Mouse (Mus musculus) ES-CJ7 (cell line): ENCODE measurements around the gene Zdhhc21.
A peak's percentile ranks its signal among the peaks of the same experiment; 100 is the strongest.

Source experiments
- DNase-seq: peaks from one replicate; pipeline ENCODE4 v3.0.0; 2011; ENCODE audit warnings: low read depth, low spot score

The Zdhhc21 gene

GRCm38 (mm10) chr4:82864974-82865699 lies 5.4 kb upstream of the Zdhhc21 start:
- DNase-seq, result no peak

DNA sequence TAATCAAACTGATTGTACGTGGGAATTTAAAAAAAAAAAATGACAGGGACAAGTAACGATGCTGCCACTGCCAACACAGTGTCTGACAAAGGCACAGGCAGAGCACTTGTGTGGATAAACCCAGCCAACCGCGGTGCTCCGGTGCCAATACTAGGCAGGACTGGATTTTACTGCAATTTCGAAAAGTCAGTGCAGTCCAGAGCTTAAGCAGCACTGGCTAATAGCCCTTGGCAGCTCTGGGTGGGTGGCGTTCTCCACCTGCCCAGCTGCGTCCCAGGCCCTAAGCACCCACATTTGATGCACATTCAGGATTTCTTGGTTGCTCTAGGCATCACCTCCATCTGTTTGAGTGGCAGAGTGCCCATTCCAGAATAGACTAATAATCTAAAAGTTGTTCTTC lies 3.6 kb upstream of the Zdhhc21 start:
- DNase-seq, result no peak

DNA sequence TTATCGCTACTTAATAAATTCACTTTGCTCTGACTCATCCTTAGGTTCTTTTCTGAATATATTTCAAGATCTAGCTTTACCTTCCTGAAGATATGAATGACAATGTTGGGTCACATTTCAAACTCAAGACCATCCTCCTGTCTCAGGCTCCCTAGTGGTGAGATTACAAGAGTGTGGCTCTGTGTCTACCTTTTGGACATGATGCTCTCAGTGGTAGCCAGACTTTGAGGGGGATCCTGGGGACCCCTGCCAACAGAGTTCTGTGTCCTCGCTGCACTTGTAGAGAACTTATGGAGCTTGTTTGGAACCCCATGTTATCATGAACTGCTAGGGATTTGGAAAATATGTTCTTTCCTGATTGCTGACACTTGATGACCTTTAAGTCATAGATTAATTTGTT lies 1.7 kb upstream of the Zdhhc21 start:
- DNase-seq, result no peak

GRCm38 (mm10) chr4:82860566-82860965 lies 808 bp upstream of the Zdhhc21 start:
- no peak for DNase-seq

DNA sequence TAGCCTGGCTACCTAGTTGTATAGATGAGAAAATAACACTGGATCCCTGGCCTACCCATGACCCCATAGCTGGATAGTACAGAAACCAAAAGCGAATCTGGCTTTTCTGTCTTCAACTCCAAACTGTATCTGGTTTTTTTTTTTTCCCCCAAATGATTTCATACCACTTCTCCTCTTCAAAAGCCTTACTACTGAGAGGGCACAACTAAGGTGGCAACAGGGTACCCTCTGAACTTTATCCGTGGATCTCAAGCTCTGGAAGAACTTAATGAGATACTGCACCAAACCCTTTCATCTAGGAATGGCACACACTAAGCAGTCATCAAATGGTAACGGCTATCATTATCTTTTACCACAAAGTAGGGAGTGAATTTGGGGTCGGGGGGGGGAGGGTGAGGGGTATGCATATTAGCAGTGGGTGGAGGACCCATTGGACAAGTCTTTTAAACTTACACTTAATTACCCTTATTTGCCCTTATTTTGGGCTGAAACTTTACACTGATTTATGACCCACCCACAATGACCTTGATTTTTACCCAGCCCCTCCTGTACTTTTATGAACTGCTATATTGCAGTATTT lies 1.2 kb downstream of the Zdhhc21 start:
- no peak for DNase-seq

GRCm38 (mm10) chr4:82856986-82857385 lies 2.8 kb downstream of the Zdhhc21 start:
- no peak for DNase-seq

GRCm38 (mm10) chr4:82853809-82854208 lies 5.9 kb downstream of the Zdhhc21 start:
- no peak for DNase-seq

DNA sequence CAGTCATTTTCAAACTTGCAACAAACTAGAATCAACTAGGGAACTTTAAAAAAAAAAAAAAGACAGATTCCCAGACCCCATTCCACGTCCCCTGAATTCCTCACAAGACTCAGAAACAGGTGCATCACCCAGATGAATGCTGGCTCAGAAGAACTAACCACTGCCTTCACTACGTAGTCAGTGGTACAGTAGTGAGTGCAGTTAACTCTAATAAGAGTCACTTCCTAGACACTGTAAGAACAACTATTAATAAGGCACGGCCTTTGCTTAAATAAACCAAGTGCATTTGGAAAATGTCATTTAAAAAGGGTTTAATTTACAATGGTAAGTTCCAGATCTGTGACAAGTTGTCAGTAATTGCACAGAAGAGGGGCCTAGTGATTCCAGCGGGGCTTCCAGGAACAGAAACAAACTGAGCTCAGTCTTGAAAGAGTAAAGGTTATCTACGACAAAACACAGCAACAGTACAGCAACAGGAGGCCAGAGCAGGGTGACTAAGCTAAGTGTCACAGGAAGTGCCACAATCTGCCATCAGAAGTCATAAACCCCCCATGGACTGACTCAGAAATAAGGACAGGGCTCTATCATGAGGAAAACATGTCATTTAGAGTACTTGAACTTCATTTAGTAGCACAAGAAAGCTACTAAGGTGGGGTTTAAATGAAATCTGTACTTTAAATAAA lies 11.1 kb downstream of the Zdhhc21 start:
- no peak for DNase-seq

- no peak for DNase-seq
Observed at GRCm38 (mm10) chr4:82837526-82838240, 22.1 kb downstream of the Zdhhc21 start.

GRCm38 (mm10) chr4:82831155-82831554 lies 28.6 kb downstream of the Zdhhc21 start:
- DNase-seq, result no peak

DNA sequence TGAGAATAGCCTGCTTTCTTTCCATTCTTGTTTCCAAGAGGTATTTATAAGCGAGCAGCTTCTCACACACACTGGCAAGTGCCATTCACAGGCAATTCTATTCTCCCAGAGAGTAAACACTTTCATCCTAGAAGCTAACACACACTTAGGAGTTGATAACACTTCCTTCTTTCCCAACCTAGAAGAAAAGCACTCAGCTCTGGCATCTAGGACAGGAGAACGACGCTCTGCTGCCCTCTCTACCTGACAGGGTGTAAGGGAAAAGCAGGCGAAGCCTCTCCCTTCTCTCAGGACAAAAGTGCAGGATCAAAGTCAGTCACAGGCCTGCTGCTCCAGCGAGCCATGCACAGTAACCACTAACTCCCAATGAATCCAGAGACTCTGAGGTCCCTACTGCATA lies 30.3 kb downstream of the Zdhhc21 start:
- no peak for DNase-seq

DNA sequence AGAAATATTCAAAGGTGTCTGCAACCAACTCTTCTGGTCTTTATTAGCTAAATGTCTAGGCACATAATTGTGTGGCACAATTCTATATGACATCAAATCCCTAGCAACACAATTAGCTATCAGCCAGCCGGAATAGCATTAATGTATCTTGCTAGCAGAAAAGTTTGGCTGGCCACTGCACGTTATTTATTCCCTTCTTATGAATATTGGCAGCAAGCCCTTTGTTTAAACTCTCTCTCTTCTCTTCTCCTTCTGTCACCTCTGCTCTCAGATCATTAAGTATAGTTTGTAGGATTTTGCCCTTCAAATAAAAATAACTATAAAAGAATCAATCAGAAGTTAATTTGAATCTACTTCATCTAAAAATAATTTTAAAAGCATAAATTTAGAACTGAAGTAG lies 32.8 kb downstream of the Zdhhc21 start:
- no peak for DNase-seq

DNA sequence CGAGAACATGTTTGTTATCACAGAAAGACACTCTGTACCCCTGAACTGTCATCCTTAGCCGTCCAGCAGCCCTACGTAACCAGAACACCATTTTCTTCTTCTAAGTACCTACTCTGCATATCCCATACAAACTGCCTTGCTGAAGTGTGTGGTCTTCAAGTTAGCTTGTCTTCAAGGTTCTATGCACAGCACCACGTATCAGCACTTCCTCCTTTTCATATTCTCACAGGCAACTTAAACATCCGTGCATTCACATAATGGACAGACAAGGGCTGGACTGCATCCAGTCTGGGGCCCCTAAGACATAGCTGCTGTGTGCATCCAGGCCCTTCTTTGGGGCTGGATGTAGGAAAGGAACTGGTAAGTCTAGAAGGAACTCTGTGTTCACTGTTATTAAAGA lies 41.9 kb downstream of the Zdhhc21 start:
- no peak for DNase-seq

DNA sequence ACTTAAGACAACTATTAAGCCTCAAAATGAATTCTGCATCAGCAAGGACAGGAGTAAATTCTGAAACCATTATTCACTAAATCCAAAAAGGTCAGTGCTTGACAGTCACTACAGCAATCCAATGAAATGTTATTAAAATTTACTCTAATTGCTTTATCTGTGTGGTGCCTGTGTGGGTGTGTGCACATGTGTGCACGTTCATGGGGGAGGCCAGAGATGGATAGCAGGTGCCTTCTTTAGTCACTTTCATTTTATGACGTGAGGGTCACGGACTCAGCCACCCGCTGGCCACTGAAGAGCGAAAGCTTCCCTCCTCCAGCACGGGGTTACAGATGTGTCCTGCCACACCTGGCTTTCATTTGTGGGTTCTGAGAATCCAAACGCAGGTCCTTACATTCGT lies 43.4 kb downstream of the Zdhhc21 start:
- DNase-seq, result no peak

DNA sequence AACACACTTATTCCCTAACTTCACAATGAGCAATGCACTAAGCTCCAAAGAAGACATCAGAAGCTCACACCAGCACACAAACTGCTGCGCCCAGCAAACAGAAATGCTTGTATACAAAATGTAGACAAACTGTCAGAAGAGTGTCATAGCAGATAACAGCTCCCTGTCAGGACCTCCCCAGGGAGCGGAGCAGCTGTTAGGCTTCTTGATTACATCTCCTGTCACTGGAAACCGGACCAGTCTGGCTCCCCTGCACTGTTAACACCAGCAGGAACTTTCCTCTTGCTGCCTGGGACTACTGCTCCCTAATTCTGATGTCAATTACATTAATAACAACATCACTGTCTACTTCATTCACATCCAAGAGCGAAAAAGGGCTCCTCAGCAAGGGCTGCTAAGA lies 44.5 kb downstream of the Zdhhc21 start:
- no peak for DNase-seq

DNA sequence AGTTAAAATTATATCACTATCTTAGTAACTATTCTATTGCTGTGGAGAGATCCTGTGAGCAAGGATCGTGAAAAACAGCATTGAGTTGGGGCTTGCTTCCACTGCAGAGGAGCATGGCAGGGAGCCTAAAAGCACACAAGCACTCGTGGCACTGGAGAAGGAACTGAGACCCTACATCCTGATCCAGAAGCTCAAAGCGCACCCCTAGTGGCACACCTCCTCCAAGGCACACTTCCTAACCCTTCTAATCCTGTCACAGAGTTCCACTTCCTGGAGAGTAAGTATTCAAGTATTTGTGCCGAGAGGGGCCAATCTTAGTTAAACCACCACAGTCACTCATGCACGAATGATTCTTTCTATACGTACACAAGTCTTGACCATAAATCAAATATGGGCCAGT lies 46.4 kb downstream of the Zdhhc21 start:
- peak; percentile 58 for DNase-seq

GRCm38 (mm10) chr4:82807811-82808210 lies 51.9 kb downstream of the Zdhhc21 start:
- DNase-seq, result no peak

GRCm38 (mm10) chr4:82806176-82806757 lies 53.5 kb downstream of the Zdhhc21 start:
- DNase-seq, result no peak

DNA sequence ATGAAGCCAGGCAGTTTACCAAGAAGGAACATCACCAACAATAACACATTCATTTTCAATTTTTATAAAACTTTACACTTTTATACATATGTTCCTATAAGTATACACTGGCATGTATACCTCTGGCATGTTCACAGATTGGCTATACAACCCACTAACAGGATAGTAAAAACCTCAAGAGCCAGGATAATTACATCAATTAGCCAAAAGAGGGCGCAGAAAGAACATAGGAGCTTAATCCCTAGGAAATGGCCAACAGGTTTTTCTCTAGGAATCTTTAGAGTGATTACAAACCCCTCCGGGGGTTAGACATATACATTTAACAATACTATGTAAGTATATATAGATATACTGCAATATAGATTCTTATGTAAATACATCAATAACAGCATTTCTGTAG lies 55.7 kb downstream of the Zdhhc21 start:
- peak; percentile 34 for DNase-seq

DNA sequence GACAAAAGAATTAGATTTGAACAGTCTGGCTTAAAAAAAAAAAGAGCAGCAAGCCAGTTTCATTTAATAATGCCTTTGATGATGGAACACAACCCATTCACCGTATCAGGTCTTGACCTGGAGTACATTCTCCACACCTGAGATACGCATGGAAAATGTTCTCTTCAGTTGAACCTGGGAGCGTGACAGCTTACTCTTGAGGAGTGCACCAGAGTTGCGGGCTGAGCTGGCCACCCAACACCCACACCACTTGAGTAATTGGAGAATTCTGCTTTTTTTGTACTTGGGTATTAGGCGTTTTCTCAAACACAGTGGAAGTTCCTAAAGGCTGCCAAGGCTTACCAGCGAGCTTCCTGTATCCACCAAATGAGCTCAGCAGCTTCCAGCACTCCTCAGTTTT lies 66.2 kb downstream of the Zdhhc21 start:
- no peak for DNase-seq

DNA sequence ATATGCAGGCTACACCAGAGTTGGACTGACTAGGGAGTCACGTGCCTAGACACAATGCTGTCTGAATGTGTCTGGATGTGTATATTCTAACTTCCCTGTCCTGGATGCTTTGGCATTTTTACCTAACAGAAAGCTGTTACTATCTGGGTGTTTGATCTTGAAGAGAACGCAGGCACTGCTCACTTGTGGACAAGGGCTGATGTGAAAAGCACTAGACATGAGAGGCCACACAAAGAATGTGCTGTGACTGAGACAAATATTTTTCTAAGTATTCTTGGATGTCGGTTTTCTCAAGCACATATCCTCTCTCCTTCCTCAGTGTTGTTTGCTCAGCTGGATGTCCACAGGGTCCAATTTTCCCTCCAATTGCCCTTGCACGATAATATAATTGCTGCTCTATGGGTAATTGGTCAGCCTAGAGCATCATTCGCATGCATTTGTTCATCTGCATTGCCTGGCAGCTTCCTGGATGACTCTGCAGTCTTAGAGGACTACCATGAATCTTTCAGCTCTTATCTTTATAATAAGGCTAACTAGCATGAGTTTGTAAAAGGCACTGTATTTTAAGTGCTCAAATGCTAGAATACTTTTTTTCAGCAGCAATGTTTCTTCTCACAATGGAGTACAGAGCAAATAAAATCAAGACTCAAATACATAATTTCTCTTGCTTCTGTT lies 66.7 kb downstream of the Zdhhc21 start:
- DNase-seq, result no peak
